Mouse (Mus musculus) megakaryocyte, embryonic 14.5 days (primary cell): ENCODE data around the gene Ccdc59.

ENCODE experiments used
- FLI1 ChIP-seq: IDR thresholded peaks from 2 replicates; pipeline ENCODE4 v1.6.1; 2012; ENCODE audit warnings: low read length, inconsistent platforms, mixed read lengths
- GATA1 ChIP-seq: IDR thresholded peaks from 3 replicates; pipeline ENCODE4 v1.6.1; 2012; ENCODE audit warnings: mixed read lengths, low read length, inconsistent platforms, borderline replicate concordance

GRCm38 (mm10) chr10:105851136-105851535 lies 10.3 kb downstream of the Ccdc59 start:
- TF ChIP-seq GATA1 = no peak
- TF ChIP-seq FLI1 = no peak
